Mouse (Mus musculus): ENCODE measurements around the gene Cep164. TPM values are rescaled to one million over a fixed set of nuclear protein-coding genes. Genes with fewer than 3 reads are reported as not detected.

Cep164 gene
- total RNA-seq, 2 experiments from 2014 or later: 2.1 to 3.8 TPM

DNA sequence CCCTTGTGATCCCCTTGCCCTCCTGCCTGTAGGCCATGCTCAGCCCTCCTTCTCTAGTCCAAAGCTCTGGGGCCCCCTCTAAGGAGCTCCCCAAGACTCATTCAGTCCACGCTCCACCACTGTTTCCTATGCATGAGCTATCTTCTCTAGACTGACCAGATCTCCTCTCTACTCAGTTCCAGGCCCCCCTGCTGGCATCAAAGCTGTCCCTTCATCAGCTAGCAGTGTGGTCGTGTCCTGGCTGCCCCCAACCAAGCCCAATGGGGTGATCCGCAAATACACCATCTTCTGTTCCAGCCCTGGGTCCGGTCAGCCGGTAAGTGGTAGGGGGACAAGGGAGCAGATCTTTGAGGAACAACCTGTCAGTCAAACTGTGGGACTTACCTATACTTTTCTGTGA lies 96.6 kb downstream of the Cep164 start:
- intact Hi-C loops (cut with DNase I): no loop called here
- no peak for DNase-seq

DNA sequence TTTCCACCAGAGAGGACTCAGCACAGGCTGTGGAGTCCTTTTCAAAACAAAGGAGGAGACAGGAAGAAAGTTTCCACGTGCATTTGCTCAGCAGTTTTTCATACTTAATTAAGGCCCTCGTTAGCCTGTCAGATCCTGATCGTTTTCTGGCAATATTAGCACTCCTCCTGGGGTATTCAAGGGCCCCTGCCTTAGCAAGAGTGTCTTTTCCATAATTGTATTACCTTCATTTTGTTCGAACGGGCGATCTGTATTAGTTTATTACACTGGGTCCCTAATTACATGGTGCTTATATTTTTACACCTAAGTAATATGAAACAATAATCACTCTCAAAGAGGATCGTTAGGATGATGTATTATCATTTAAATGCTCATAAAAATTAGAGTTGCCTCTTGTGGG lies 108.5 kb downstream of the Cep164 start:
- intact Hi-C loops (cut with DNase I): no loop called here
- no peak for DNase-seq

Other genes starting within 250 kb of the Cep164 start
- gene Bace1, start 9.9 kb upstream of the Cep164 start, total RNA-seq (2021): 10 to 100 TPM; 37.5 to 47.4 TPM
- gene Pcsk7, start 77.8 kb upstream of the Cep164 start, total RNA-seq (2021): 10 to 100 TPM in 1 of 2 experiments, 1 to 10 TPM in 1; 9.4 to 10.5 TPM
- gene Rnf214, start 78.2 kb upstream of the Cep164 start, total RNA-seq (2021): 10 to 100 TPM; 21.6 to 24.7 TPM
- 10 to 100 TPM; 23.0 to 32.1 TPM for gene Tagln, start 107.4 kb upstream of the Cep164 start, total RNA-seq (2021)
- 10 to 100 TPM; 61.1 to 74.9 TPM for gene Sidt2, start 126.6 kb upstream of the Cep164 start, total RNA-seq (2021)
- 10 to 100 TPM; 24.7 to 26.8 TPM for gene Pafah1b2, start 184.0 kb upstream of the Cep164 start, total RNA-seq (2021)
- gene Sik3, start 184.1 kb upstream of the Cep164 start, total RNA-seq (2021): 10 to 100 TPM; 28.6 to 43.1 TPM